Mouse (Mus musculus) CH12.LX (cell line): ENCODE measurements around the gene Ulk4. TPM values are rescaled to one million over a fixed set of nuclear protein-coding genes. Genes with fewer than 3 reads are reported as not detected.

Source experiments
- DNase-seq: peaks from one replicate; pipeline ENCODE4 v3.0.0-alpha.2; 2013; ENCODE audit errors: extremely low read depth
- H3K27ac ChIP-seq: 2 replicates; pipeline ENCODE4 v1.5.1; 2012; ENCODE audit warnings: low read depth, mild to moderate bottlenecking, control low read depth, moderate library complexity; ENCODE audit not compliant: insufficient read depth
- H3K27me3 ChIP-seq: replicated peaks from 2 replicates; pipeline ENCODE3; 2012; ENCODE audit warnings: inconsistent platforms
- H3K36me3 ChIP-seq, 2 experiments: replicated peaks in 1 of 2; 2 replicates each; pipeline versions ENCODE3 to v1.6.1; 2012; ENCODE audit warnings: inconsistent platforms in 1 of 2, low read length in 1 of 2, mild to moderate bottlenecking in 1 of 2, mixed read lengths in 1 of 2, moderate library complexity in 1 of 2; ENCODE audit not compliant: control insufficient read depth in 1 of 2, insufficient read depth in 1 of 2
- H3K4me1 ChIP-seq, 2 experiments: 2 replicates each; pipeline ENCODE4 v1.6.1; 2012; ENCODE audit warnings: inconsistent platforms in 1 of 2, moderate library complexity in 1 of 2; ENCODE audit not compliant: insufficient read depth in 2 of 2, control insufficient read depth in 1 of 2
- H3K4me2 ChIP-seq: 2 replicates; pipeline ENCODE4 v1.6.1; 2012; ENCODE audit warnings: low read depth, mild to moderate bottlenecking, control low read depth; ENCODE audit not compliant: poor library complexity, insufficient read depth, severe bottlenecking
- H3K4me3 ChIP-seq, 3 experiments: fragments of 150-350 bp in 1 of 3; sonication (generic) in 1 of 3; replicated peaks in 1 of 3; 2 replicates each; pipeline versions ENCODE3 to v1.5.1; 2011 to 2012; ENCODE audit warnings: low read depth in 2 of 3, low read length in 2 of 3, mild to moderate bottlenecking in 2 of 3, moderate library complexity in 2 of 3, control low read depth in 1 of 3, improper control_type of control experiment in 1 of 3, inconsistent platforms in 1 of 3, mixed read lengths in 1 of 3; ENCODE audit not compliant: poor library complexity in 1 of 3
- H3K79me2 ChIP-seq: replicated peaks from 2 replicates; pipeline ENCODE4 v1.6.1; 2012; ENCODE audit warnings: mild to moderate bottlenecking, moderate library complexity; ENCODE audit not compliant: control insufficient read depth, poor library complexity, insufficient read depth, severe bottlenecking; ENCODE audit errors: extremely low read depth
- H3K9ac ChIP-seq: 2 replicates; pipeline ENCODE4 v1.6.1; 2012; ENCODE audit warnings: low read depth, mild to moderate bottlenecking, control low read depth, moderate library complexity; ENCODE audit not compliant: insufficient read depth
- H3K9me3 ChIP-seq: replicated peaks from 2 replicates; pipeline ENCODE3; 2012; ENCODE audit warnings: low read length, inconsistent platforms, mixed read lengths
- CHD1 ChIP-seq: IDR thresholded peaks from 2 replicates; pipeline ENCODE4 v1.6.1; 2012; ENCODE audit warnings: low read depth, low read length, improper control_type of control experiment, inconsistent platforms
- E2F4 ChIP-seq: IDR thresholded peaks from 2 replicates; pipeline ENCODE4 v1.6.1; 2011; ENCODE audit warnings: low read depth, low read length, improper control_type of control experiment; ENCODE audit not compliant: insufficient replicate concordance
- ELF1 ChIP-seq: IDR thresholded peaks from 2 replicates; pipeline ENCODE4 v1.6.1; 2014; ENCODE audit warnings: low read depth, mild to moderate bottlenecking, inconsistent platforms, low read length, improper control_type of control experiment
- EP300 ChIP-seq: IDR thresholded peaks from 2 replicates; pipeline ENCODE4 v1.6.1; 2011; ENCODE audit warnings: low read length, improper control_type of control experiment
- ETS1 ChIP-seq: conservative IDR thresholded peaks from 2 replicates; pipeline ENCODE4 v1.6.1; 2012; ENCODE audit warnings: low read depth, mild to moderate bottlenecking, inconsistent platforms, low read length, improper control_type of control experiment, moderate library complexity
- HCFC1 ChIP-seq: IDR thresholded peaks from 2 replicates; pipeline ENCODE4 v1.6.1; 2012; ENCODE audit warnings: low read depth, mild to moderate bottlenecking, inconsistent platforms, low read length, improper control_type of control experiment
- IRF4 ChIP-seq: IDR thresholded peaks from 2 replicates; pipeline ENCODE4 v1.6.1; 2014; ENCODE audit warnings: low read depth, mild to moderate bottlenecking, inconsistent platforms, low read length, improper control_type of control experiment
- JUN ChIP-seq: IDR thresholded peaks from 2 replicates; pipeline ENCODE4 v1.6.1; 2011; ENCODE audit warnings: low read depth, mild to moderate bottlenecking, low read length, improper control_type of control experiment, moderate library complexity; ENCODE audit not compliant: insufficient read depth
- JUND ChIP-seq: conservative IDR thresholded peaks from 2 replicates; pipeline ENCODE4 v1.6.1; 2011; ENCODE audit warnings: low read depth, low read length, improper control_type of control experiment
- KAT2A ChIP-seq: IDR thresholded peaks from 2 replicates; pipeline ENCODE4 v1.6.1; 2012; ENCODE audit warnings: low read length, improper control_type of control experiment, inconsistent platforms; ENCODE audit not compliant: insufficient replicate concordance
- MAFK ChIP-seq: IDR thresholded peaks from 2 replicates; pipeline ENCODE4 v1.6.1; 2011; ENCODE audit warnings: low read length, improper control_type of control experiment; ENCODE audit not compliant: insufficient replicate concordance
- MAX ChIP-seq: IDR thresholded peaks from 2 replicates; pipeline ENCODE4 v1.6.1; 2011; ENCODE audit warnings: low read length, improper control_type of control experiment
- MAZ ChIP-seq: IDR thresholded peaks from 2 replicates; pipeline ENCODE4 v1.6.1; 2012; ENCODE audit warnings: low read depth, mild to moderate bottlenecking, inconsistent platforms, low read length, improper control_type of control experiment, moderate library complexity
- NELFE ChIP-seq: IDR thresholded peaks from 2 replicates; pipeline ENCODE4 v1.6.1; 2011; ENCODE audit warnings: low read depth, low read length, improper control_type of control experiment
- NRF1 ChIP-seq: IDR thresholded peaks from 2 replicates; pipeline ENCODE4 v1.6.1; 2014; ENCODE audit warnings: low read depth, mild to moderate bottlenecking, inconsistent platforms, low read length, improper control_type of control experiment, moderate library complexity
- POLR2A ChIP-seq: IDR thresholded peaks from 2 replicates; pipeline ENCODE4 v1.6.1; 2011; ENCODE audit warnings: low read depth, mild to moderate bottlenecking, improper control_type of control experiment, low read length
- RAD21 ChIP-seq: IDR thresholded peaks from 2 replicates; pipeline ENCODE4 v1.6.1; 2011; ENCODE audit warnings: low read depth, mild to moderate bottlenecking, low read length, improper control_type of control experiment, moderate library complexity
- RCOR1 ChIP-seq: conservative IDR thresholded peaks from 2 replicates; pipeline ENCODE4 v1.6.1; 2012; ENCODE audit warnings: low read depth, mild to moderate bottlenecking, inconsistent platforms, low read length, improper control_type of control experiment
- SIN3A ChIP-seq: IDR thresholded peaks from 2 replicates; pipeline ENCODE4 v1.6.1; 2012; ENCODE audit warnings: low read length, improper control_type of control experiment, inconsistent platforms
- TBP ChIP-seq: conservative IDR thresholded peaks from 2 replicates; pipeline ENCODE4 v1.6.1; 2011; ENCODE audit warnings: low read depth, low read length, improper control_type of control experiment
- USF1 ChIP-seq: IDR thresholded peaks from 2 replicates; pipeline ENCODE4 v1.6.1; 2014; ENCODE audit warnings: low read depth, mild to moderate bottlenecking, inconsistent platforms, low read length, improper control_type of control experiment
- ZNF384 ChIP-seq: IDR thresholded peaks from 2 replicates; pipeline ENCODE4 v1.6.1; 2012; ENCODE audit warnings: low read depth, low read length, improper control_type of control experiment, inconsistent platforms
- dilution Hi-C: fragments of 300-500 bp; cut with MboI; formaldehyde crosslinking; loops from 2 replicates; pipeline ENCODE4 v1.14.3; 2020; ENCODE audit warnings: low sequenced_read_pairs; ENCODE audit not compliant: extremely low pct_unique_long_range_greater_than_20kb, extremely low pct_ligation_motif_present
- in situ Hi-C: fragments of 300-500 bp; cut with MboI; formaldehyde crosslinking; loops from 3 replicates; pipeline ENCODE4 v1.14.3; 2019; ENCODE audit warnings: low sequenced_read_pairs, low pct_ligation_motif_present, low pct_unique_long_range_greater_than_20kb, mixed read lengths
- polyA plus RNA-seq: library from polyadenylated mRNA; unstranded; fragments of >175 nt; gene quantifications from 2 replicates; pipeline ENCODE4 v1.2.1, GENCODE M21; 2012; ENCODE audit warnings: low read depth; ENCODE audit not compliant: insufficient read length
- total RNA-seq, 2 experiments: library from RNA; depleted of rRNA; stranded (reverse); fragments of 300-350 nt in 1 of 2; fragments of >200 nt in 1 of 2; gene quantifications; 2 replicates each; pipeline ENCODE4 v1.2.3; 2012 to 2014

Ulk4 gene
- total and polyA plus RNA-seq, 3 experiments, result 1.6 to 25.8 (median 18.5) TPM

DNA sequence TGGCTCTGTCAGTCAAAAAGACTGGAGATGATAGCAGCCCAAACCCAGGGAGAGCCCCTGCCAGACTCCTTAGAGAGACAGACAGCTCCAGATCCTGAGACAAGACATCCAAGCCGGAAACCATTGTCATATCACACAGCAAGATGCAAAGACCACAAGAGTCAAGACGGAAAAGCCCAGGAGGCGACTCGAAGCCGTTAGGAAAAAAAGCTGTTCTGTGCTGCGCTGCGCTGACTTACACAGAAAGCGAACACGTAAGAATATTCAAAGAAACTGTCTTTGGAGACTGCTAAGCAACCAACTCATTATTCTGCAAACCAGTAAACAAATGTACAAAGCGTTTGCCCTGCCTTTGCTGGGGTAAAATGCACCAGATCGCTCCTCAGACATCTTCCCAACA is 101.8 kb downstream of the Ulk4 start:
- no peak for DNase-seq
- dilution Hi-C loops, result no loop called here
- H3K4me1 ChIP-seq, result peaks cover 2 to 8% of the 10 kb centered on the region in 2 experiments; a peak in 2 of 4 replicates
- peaks cover 0 to 32% of the 10 kb centered on the region in 2 experiments for H3K36me3 ChIP-seq
- H3K9ac ChIP-seq, result no peak overlapping the region
- TF ChIP-seq USF1 (no peak), NELFE (no peak), E2F4 (no peak), TBP (no peak), POLR2A (no peak), IRF4 (no peak)
- H3K27ac ChIP-seq, result no peak overlapping the region
- no peaks in the 10 kb centered on the region for H3K79me2 ChIP-seq
- in situ Hi-C loops, result no loop called here
- no peaks in the 10 kb centered on the region for H3K27me3 ChIP-seq
- H3K9me3 ChIP-seq, result peaks cover 8% of the 10 kb centered on the region
- H3K4me3 ChIP-seq, result no peak overlapping the region
- H3K4me2 ChIP-seq, result no peak overlapping the region

DNA sequence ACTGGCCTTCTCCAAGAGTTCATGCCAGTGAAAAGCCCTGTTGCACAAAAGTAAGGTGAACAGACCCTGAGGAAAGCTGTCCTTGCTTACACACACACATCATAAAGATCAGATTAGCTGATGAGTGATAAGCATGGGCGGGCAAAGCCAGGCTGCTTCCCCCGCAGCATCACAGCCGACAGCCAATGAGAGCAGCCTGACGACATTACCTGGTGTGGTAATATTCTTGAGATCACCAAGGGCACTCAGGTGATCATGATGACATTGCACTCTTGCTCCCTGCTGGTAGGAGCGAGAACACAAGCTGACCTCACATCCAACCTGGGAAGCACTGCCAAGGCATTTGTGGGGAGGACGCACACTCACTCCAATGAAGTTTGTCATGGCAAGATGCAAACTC is 104.9 kb downstream of the Ulk4 start:
- Histone ChIP-seq H3K27me3 (no peaks in the 10 kb centered on the region), H3K9ac (no peak overlapping the region), H3K9me3 (no peaks in the 10 kb centered on the region), H3K4me1 (peaks cover 2 to 8% of the 10 kb centered on the region in 2 experiments; a peak in 2 of 4 replicates), H3K4me3 (no peak overlapping the region)
- dilution Hi-C loops, result no loop called here
- no peak for DNase-seq
- TF ChIP-seq MAX (no peak), SIN3A (no peak), JUND (no peak), HCFC1 (no peak), JUN (no peak), IRF4 (no peak), CHD1 (no peak), MAZ (no peak), RCOR1 (no peak)
- TF ChIP-seq, all 38 proteins: peak for 0
- Histone ChIP-seq H3K79me2 (no peaks in the 10 kb centered on the region), H3K36me3 (peaks cover 0 to 40% of the 10 kb centered on the region in 2 experiments), H3K27ac (no peak overlapping the region), H3K4me2 (no peak overlapping the region)
- in situ Hi-C loops, result no loop called here

DNA sequence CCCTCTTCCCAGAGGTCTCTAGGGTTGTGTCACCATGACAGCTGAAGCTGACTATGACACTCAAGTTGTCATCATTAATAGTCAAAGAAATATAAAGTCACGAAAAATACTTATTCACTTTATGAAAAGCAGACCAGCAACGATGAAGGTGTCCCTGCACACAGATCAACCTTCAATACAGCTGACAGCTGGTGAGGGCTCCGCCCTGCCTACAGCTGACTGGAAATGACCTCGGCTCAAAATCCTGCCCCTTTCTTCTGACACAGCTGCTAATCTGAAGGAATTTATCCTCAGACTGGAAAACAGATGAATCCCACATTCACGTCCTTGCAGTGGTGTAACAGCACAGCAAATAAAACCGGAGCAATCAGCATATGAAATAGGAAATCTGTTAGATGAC is 105.4 kb downstream of the Ulk4 start:
- Histone ChIP-seq H3K9ac (no peak overlapping the region), H3K27ac (no peak overlapping the region), H3K36me3 (peaks cover 2 to 43% of the 10 kb centered on the region in 2 experiments), H3K27me3 (no peaks in the 10 kb centered on the region), H3K4me1 (peaks cover 2 to 5% of the 10 kb centered on the region in 2 experiments; a peak in 2 of 4 replicates), H3K4me3 (no peak overlapping the region), H3K4me2 (no peak overlapping the region), H3K9me3 (no peaks in the 10 kb centered on the region), H3K79me2 (no peaks in the 10 kb centered on the region)
- DNase-seq, result no peak
- in situ Hi-C loops (no loop called here), dilution Hi-C loops (no loop called here)
- TF ChIP-seq ZNF384 (no peak), CHD1 (no peak), MAFK (no peak), JUND (no peak), RAD21 (no peak), ETS1 (no peak), E2F4 (no peak), NELFE (no peak), NRF1 (no peak), MAX (no peak), ELF1 (no peak), EP300 (no peak), MAZ (no peak), KAT2A (no peak)
